Mouse (Mus musculus) kidney, adult 2 months (tissue): ENCODE measurements around the gene Ripk1.

Experiments
- CTCF ChIP-seq: fragments of 200-500 bp; conservative IDR thresholded peaks from 2 replicates; pipeline ENCODE4 v1.5.1; 2011; ENCODE audit warnings: low read depth, mild to moderate bottlenecking, control low read depth, low read length, moderate library complexity, mixed read lengths; ENCODE audit not compliant: insufficient read depth, insufficient read length
- POLR2A ChIP-seq: fragments of 200-500 bp; IDR thresholded peaks from one replicate; pipeline ENCODE4 v1.6.1; 2011; ENCODE audit warnings: low read depth, low read length, control low read depth

DNA sequence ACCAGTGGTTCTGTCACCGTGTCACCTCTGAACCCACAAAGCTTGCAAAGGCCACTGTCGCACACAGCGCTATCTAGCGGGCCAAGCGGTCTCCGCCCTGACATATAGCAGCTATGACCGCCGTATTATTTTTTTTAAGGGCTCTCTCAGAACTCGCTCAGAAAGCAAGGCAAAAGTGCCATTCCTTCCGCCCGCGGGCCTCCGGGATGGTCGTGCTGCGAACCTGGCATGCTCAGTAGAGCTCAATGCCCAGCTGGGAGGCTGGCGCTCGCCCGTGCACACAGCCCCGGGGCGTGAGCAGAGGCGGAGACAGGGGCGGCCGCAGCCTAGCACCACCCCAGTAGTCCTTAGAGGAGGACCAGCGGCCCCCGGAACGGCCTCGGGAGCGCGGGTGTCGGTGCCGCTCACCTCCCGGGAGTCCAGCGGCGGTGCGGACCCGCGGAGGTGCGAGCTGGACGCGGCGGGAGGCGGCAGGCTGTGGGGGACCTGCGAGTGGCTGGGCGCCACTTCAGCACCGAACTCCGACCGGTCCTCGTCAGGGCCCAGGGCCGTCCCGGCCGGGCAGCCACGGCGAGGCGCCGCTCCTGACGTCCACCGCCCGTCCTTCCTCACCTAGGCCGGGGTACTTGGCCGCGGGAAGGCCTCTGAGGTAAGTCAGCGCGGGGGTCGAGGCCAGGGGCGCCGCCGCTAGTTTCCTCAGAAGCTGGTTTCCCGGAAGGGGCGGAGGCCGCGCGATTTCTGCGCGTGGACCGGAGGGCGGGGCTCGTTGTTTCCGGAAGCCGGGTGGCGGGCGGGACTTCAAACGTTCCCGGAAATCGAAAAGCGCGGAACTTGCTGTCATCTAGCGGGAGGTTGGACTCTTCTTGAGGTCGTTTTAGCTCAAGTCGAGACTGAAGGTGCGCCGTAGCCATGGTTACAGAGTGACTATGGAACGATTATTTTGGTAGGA lies at the start of gene Ripk1, which contains the start of gene Serpinb6a:
- TF ChIP-seq POLR2A (peak; percentile 40), CTCF (peak; percentile 34; the same call in 1 of the 2 replicates)
